Mouse (Mus musculus) G1E (cell line): ENCODE data around the gene Acnat1.
"Not testable (repeated sequence)": the region's sequence is repeated elsewhere in the genome, so short reads cannot be mapped to it uniquely, and the experiment has no call there.

Experiments used
- CTCF ChIP-seq: IDR thresholded peaks from 2 replicates; pipeline ENCODE4 v1.5.1; 2012; ENCODE audit warnings: low read depth, low read length, inconsistent platforms, mixed read lengths
- GATA2 ChIP-seq: IDR thresholded peaks from 2 replicates; pipeline ENCODE4 v1.6.1; 2012; ENCODE audit warnings: low read depth, low read length, inconsistent platforms, borderline replicate concordance
- TAL1 ChIP-seq: conservative IDR thresholded peaks from 2 replicates; pipeline ENCODE4 v1.6.1; 2012; ENCODE audit warnings: low read depth, low read length, inconsistent platforms, mixed read lengths

DNA sequence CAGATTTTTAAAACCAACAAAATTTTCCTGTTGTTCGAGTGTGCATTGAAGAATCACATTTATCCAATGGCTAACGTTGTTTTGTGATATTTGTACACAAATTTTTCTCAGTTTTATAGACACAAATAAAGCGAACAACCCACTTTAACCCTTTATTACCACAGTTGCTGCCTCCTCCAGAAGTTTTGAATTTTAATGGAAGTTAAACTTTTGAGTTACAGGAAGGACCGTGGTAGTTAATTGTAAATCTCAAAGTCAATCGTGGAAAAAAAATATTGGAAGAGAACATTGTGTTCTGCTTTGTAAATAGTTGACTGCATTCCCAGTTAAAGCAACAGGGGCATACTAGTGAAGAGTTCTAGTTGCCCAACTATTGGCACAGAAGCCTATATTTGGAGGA is 65.8 kb downstream of the Acnat1 start, which contains the start of gene Acnat2:
- TF ChIP-seq CTCF, TAL1, GATA2: not testable (repeated sequence)
